Mouse (Mus musculus) adrenal gland, postnatal 4 days (tissue): ENCODE data around the gene Krtap9-5. TPM values are rescaled to one million over a fixed set of nuclear protein-coding genes. Genes with fewer than 3 reads are reported as not detected.

ENCODE experiments used
- total RNA-seq, 2 experiments: library from RNA; stranded (reverse); gene quantifications; 2 replicates each; pipeline ENCODE4 v1.2.3; 2021

Gene Krtap9-5
- total RNA-seq, 2 experiments from 2014 or later = not detected

Other genes with a start within 250 kb of the Krtap9-5 start
- gene Gm14180, start 214.2 kb upstream of the Krtap9-5 start, total RNA-seq = not detected
- gene Gm11595, start 175.6 kb upstream of the Krtap9-5 start, total RNA-seq = not detected
- gene Krtap4-8, start 167.8 kb upstream of the Krtap9-5 start, total RNA-seq = not detected
- gene Krtap4-9, start 163.3 kb upstream of the Krtap9-5 start, total RNA-seq = not detected
- gene Gm11596, start 155.0 kb upstream of the Krtap9-5 start, total RNA-seq = not detected
- not detected for gene Gm11569, start 149.5 kb upstream of the Krtap9-5 start, total RNA-seq
- not detected for gene Gm11554, start 144.0 kb upstream of the Krtap9-5 start, total RNA-seq
- not detected for gene Krtap4-13, start 138.6 kb upstream of the Krtap9-5 start, total RNA-seq
- gene Gm11564, start 132.8 kb upstream of the Krtap9-5 start, total RNA-seq = not detected
- gene 2300003K06Rik, start 110.4 kb upstream of the Krtap9-5 start, total RNA-seq = not detected
- gene Krtap4-16, start 96.9 kb upstream of the Krtap9-5 start, total RNA-seq = not detected
- not detected for gene Gm11568, start 90.6 kb upstream of the Krtap9-5 start, total RNA-seq
- gene Gm11559, start 84.0 kb upstream of the Krtap9-5 start, total RNA-seq = not detected
- gene Krtap9-1, start 75.1 kb upstream of the Krtap9-5 start, total RNA-seq = not detected
- gene Gm11567, start 69.3 kb upstream of the Krtap9-5 start, total RNA-seq = not detected
- gene Krtap31-1, start 40.6 kb upstream of the Krtap9-5 start, total RNA-seq = not detected
- gene Gm11565, start 33.7 kb upstream of the Krtap9-5 start, total RNA-seq = not detected
- gene Krtap31-2, start 12.2 kb upstream of the Krtap9-5 start, total RNA-seq = not detected
- gene Krtap29-1, start 30.6 kb downstream of the Krtap9-5 start, total RNA-seq = not detected
- not detected for gene Krtap16-1, start 38.1 kb downstream of the Krtap9-5 start, total RNA-seq
- gene Krtap17-1, start 45.5 kb downstream of the Krtap9-5 start, total RNA-seq = not detected
- gene Krt33a, start 67.7 kb downstream of the Krtap9-5 start, total RNA-seq = not detected
- not detected for gene Krt33b, start 81.4 kb downstream of the Krtap9-5 start, total RNA-seq
- gene Krt34, start 93.1 kb downstream of the Krtap9-5 start, total RNA-seq = not detected
- gene Krt31, start 102.1 kb downstream of the Krtap9-5 start, total RNA-seq = not detected
- gene Krt32, start 139.8 kb downstream of the Krtap9-5 start, total RNA-seq = not detected
- not detected for gene Krt35, start 147.8 kb downstream of the Krtap9-5 start, total RNA-seq
- gene Krt36, start 157.2 kb downstream of the Krtap9-5 start, total RNA-seq = under 1 TPM in 1 of 2 experiments, not detected in 1; 0.48 TPM
- not detected for gene Krt13, start 173.1 kb downstream of the Krtap9-5 start, total RNA-seq
- gene Krt15, start 187.5 kb downstream of the Krtap9-5 start, total RNA-seq = under 1 TPM in 1 of 2 experiments, not detected in 1; 0.31 TPM
- gene Krt19, start 200.2 kb downstream of the Krtap9-5 start, total RNA-seq = 10 to 100 TPM; 11.1 to 12.7 TPM
- gene Krt9, start 244.8 kb downstream of the Krtap9-5 start, total RNA-seq = under 1 TPM; 0.11 to 0.22 TPM